Mouse (Mus musculus) ES-E14 (cell line): ENCODE measurements at regions not wholly inside any gene's neighbourhood (a gene's known extent, or its start where the extent isn't known, plus 50 kb on each side); places are given as distances from the start of the nearest gene placed in this dataset.

Experiments
- MAFK ChIP-seq: IDR thresholded peaks from 2 replicates; pipeline ENCODE4 v1.6.1; 2014; ENCODE audit warnings: mild to moderate bottlenecking, low read depth, low read length, inconsistent platforms; ENCODE audit not compliant: insufficient read depth
- ZNF384 ChIP-seq: IDR thresholded peaks from 2 replicates; pipeline ENCODE4 v1.6.1; 2012; ENCODE audit warnings: low read depth, low read length, inconsistent platforms

- TF ChIP-seq MAFK (no peak), ZNF384 (no peak)
Measured at GRCm38 (mm10) chr17:50366181-50366580, 72.7 kb upstream of the Dazl start.
